Mouse (Mus musculus) embryo, embryonic 10.5 days (tissue): ENCODE measurements around the gene Muc20.
A peak's percentile ranks its signal among the peaks of the same experiment; 100 is the strongest.

Source experiments
- DNase-seq: peaks from one replicate; pipeline ENCODE4 v3.0.0-alpha.2; 2015; ENCODE audit warnings: low spot score

Muc20 gene

GRCm38 (mm10) chr16:32795177-32795576, 2.1 kb downstream of the Muc20 start:
- DNase-seq: no peak

GRCm38 (mm10) chr16:32790056-32790455, 7.2 kb downstream of the Muc20 start:
- no peak for DNase-seq

- DNase-seq: no peak
These were observed 12.4 kb downstream of the Muc20 start for GRCm38 (mm10) chr16:32784840-32785239.

- no peak for DNase-seq
These were observed 13.7 kb downstream of the Muc20 start for GRCm38 (mm10) chr16:32783324-32784062.

- no peak for DNase-seq
These were observed 18.3 kb downstream of the Muc20 start for GRCm38 (mm10) chr16:32778956-32779355.

- DNase-seq: no peak
These were observed 20.6 kb downstream of the Muc20 start for GRCm38 (mm10) chr16:32776676-32777075.

- DNase-seq: no peak
These were observed 30.3 kb downstream of the Muc20 start for GRCm38 (mm10) chr16:32766904-32767303.

- no peak for DNase-seq
These were observed 32.3 kb downstream of the Muc20 start for GRCm38 (mm10) chr16:32764961-32765360.

- DNase-seq: no peak
These were observed 32.7 kb downstream of the Muc20 start for GRCm38 (mm10) chr16:32764550-32764949.

GRCm38 (mm10) chr16:32750242-32751127, 46.8 kb downstream of the Muc20 start:
- no peak for DNase-seq

- no peak for DNase-seq
These were observed 51.4 kb downstream of the Muc20 start for GRCm38 (mm10) chr16:32745852-32746251.

- DNase-seq: no peak
These were observed 54.5 kb downstream of the Muc20 start for GRCm38 (mm10) chr16:32742712-32743111.

GRCm38 (mm10) chr16:32741366-32741765, 55.9 kb downstream of the Muc20 start:
- no peak for DNase-seq

- peak; percentile 25 for DNase-seq
These were observed 57.1 kb downstream of the Muc20 start for GRCm38 (mm10) chr16:32740003-32740663.

- no peak for DNase-seq
These were observed 61.2 kb downstream of the Muc20 start for GRCm38 (mm10) chr16:32736022-32736421.

- no peak for DNase-seq
These were observed 61.6 kb downstream of the Muc20 start, which contains the start of gene Muc4 for GRCm38 (mm10) chr16:32735586-32735985. Gene Muc4 (plus strand): TSS chr16:32735886.

GRCm38 (mm10) chr16:32733213-32733612, 64.0 kb downstream of the Muc20 start:
- no peak for DNase-seq

GRCm38 (mm10) chr16:32728730-32729129, 68.5 kb downstream of the Muc20 start:
- no peak for DNase-seq

GRCm38 (mm10) chr16:32728240-32728639, 69.0 kb downstream of the Muc20 start:
- no peak for DNase-seq
